ENCODE assay signal across 8 mouse cellular contexts in the genomic region with DNA sequence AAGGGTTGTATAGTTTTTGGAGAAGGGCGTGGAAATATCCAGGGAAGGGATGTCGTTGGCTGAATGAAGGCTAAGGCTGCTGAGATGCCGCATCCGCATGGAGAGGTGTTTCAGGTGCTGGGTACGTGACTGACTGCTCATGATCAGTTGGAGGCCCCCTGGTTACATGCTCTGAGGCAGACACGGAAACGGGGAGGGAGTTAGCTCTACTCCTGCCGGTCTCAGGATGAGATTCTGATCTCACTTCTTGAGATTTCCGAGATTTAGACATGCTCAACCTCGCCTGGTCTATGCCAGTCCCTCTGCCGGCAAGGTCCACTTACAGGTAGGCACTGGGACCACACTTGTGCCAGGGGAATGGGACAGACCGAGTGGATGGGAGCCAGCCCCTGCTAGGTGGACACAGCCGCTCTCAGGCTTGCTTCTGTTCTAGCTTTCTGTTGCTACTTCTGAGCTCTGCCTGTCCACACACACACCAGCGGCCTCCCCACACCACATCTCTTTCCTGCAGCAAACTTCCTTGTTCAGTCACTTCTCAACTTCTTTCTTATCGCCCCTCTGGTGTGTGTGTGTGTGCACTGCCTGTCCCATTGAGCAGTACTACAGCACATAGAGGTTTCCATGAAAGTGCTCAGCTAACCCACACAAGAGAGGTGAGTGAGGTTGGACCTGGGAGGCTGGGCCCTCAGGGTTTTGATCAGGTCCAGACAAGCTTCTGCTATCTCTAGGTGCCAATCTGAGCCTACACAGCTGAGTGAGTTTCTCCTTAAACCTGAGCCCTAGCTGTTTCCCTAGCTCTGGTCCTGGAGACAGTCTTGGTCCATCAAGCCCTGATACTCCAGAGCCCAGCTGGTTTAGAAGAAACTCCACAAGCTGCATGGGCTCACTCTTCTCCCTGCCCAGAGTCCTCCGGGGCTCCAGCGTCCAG. TPM values are rescaled to one million over a fixed set of nuclear protein-coding genes. Genes with fewer than 3 reads are reported as not detected.
DNase-seq lines count a peak whose midpoint lies in the region; ATAC-seq and TF ChIP-seq lines count a peak whose summit lies in the region.

No protein-coding gene starts in this region.

- no peak for TF ChIP-seq CTCF in hindbrain, postnatal 0 days (IDR thresholded peaks at IDR 0.05; ENCODE audit: low read depth)

- no peak for DNase-seq in hindbrain, embryonic 11.5 days (ENCODE audit: low spot score)
- DNase-seq in hindbrain, postnatal 0 days (ENCODE audit: low spot score), result no peak
- DNase-seq in 416B (ENCODE audit: low read depth), result peak; percentile 66
- DNase-seq in embryonic facial prominence, embryonic 11.5 days (ENCODE audit: low spot score), result no peak
- DNase-seq in cerebellum, postnatal 14 days, result no peak
- DNase-seq in left cerebral cortex, adult 18-20 months (ENCODE audit: low spot score in 2 of 2), result no peak
- no peak for DNase-seq in frontal cortex, postnatal 14 days (ENCODE audit: low spot score in 2 of 2)

- no peaks in the 10 kb centered on the region for H3K36me3 ChIP-seq in hindbrain, embryonic 11.5 days (ENCODE audit: control insufficient read depth, insufficient read depth, low read length)
- no peaks in the 10 kb centered on the region for H3K36me3 ChIP-seq in hindbrain, postnatal 0 days (ENCODE audit: insufficient read depth, low read length)
- no peaks in the 10 kb centered on the region; the same call in 1 of the 2 replicates for H3K36me3 ChIP-seq in embryonic facial prominence, embryonic 11.5 days (replicated peaks; ENCODE audit: control insufficient read depth, insufficient read depth, low read depth, low read length)

- no peaks in the 10 kb centered on the region for H3K27me3 ChIP-seq in hindbrain, embryonic 11.5 days (ENCODE audit: control insufficient read depth, insufficient read depth, low read length)
- H3K27me3 ChIP-seq in hindbrain, postnatal 0 days (ENCODE audit: insufficient read depth, low read length), result no peaks in the 10 kb centered on the region
- no peaks in the 10 kb centered on the region for H3K27me3 ChIP-seq in embryonic facial prominence, embryonic 11.5 days (ENCODE audit: control insufficient read depth, insufficient read depth, low read length)

- WGBS in hindbrain, embryonic 11.5 days, result 82% methylated on average over 17 of the region's 17 CpGs
- 84% methylated on average over 17 of the region's 17 CpGs for WGBS in hindbrain, postnatal 0 days
- 77% methylated on average over 17 of the region's 17 CpGs for WGBS in embryonic facial prominence, embryonic 11.5 days

- no peaks in the 10 kb centered on the region for H3K9me3 ChIP-seq in hindbrain, embryonic 11.5 days (ENCODE audit: control insufficient read depth, low read length)
- no peaks in the 10 kb centered on the region for H3K9me3 ChIP-seq in hindbrain, postnatal 0 days (ENCODE audit: low read length)
- H3K9me3 ChIP-seq in embryonic facial prominence, embryonic 11.5 days (replicated peaks; ENCODE audit: control insufficient read depth, low read length), result no peaks in the 10 kb centered on the region

- H3K9ac ChIP-seq in hindbrain, embryonic 11.5 days (ENCODE audit: low read depth, low read length), result no peak overlapping the region
- no peak overlapping the region for H3K9ac ChIP-seq in hindbrain, postnatal 0 days (replicated peaks; ENCODE audit: low read length)
- no peak overlapping the region; the same call in 1 of the 2 replicates for H3K9ac ChIP-seq in embryonic facial prominence, embryonic 11.5 days (replicated peaks; ENCODE audit: low read length)

- no peak overlapping the region for H3K4me3 ChIP-seq in hindbrain, embryonic 11.5 days (ENCODE audit: low read depth, low read length)
- no peak overlapping the region for H3K4me3 ChIP-seq in hindbrain, postnatal 0 days (ENCODE audit: low read length)
- H3K4me3 ChIP-seq in embryonic facial prominence, embryonic 11.5 days (ENCODE audit: low read depth, low read length), result no peak overlapping the region

- H3K4me1 ChIP-seq in hindbrain, embryonic 11.5 days (replicated peaks; ENCODE audit: control insufficient read depth, insufficient read depth, low read length), result peaks cover 10% of the 10 kb centered on the region
- peaks cover 24% of the 10 kb centered on the region for H3K4me1 ChIP-seq in hindbrain, postnatal 0 days (ENCODE audit: insufficient read depth, low read length)
- peaks cover 10% of the 10 kb centered on the region for H3K4me1 ChIP-seq in embryonic facial prominence, embryonic 11.5 days (ENCODE audit: control insufficient read depth, insufficient read depth, low read length)

- H3K27ac ChIP-seq in hindbrain, embryonic 11.5 days (ENCODE audit: low read depth, low read length), result 0 out of 2 replicates have a peak overlapping the region, but pooled peaks have one; percentile 1
- H3K27ac ChIP-seq in hindbrain, postnatal 0 days, result no peak overlapping the region
- H3K27ac ChIP-seq in embryonic facial prominence, embryonic 11.5 days (replicated peaks; ENCODE audit: low read depth, low read length), result peak overlapping the region; percentile 63; the same call in 1 of the 2 replicates

- no peak overlapping the region for H3K4me2 ChIP-seq in hindbrain, embryonic 11.5 days (replicated peaks; ENCODE audit: low read depth, low read length)
- H3K4me2 ChIP-seq in hindbrain, postnatal 0 days (ENCODE audit: low read depth, low read length), result no peak overlapping the region
- no peak overlapping the region for H3K4me2 ChIP-seq in embryonic facial prominence, embryonic 11.5 days (ENCODE audit: low read depth, low read length)

- peak; percentile 1; the same call in 1 of the 2 replicates for ATAC-seq in hindbrain, embryonic 11.5 days (ENCODE audit: low FRiP score)
- no peak for ATAC-seq in hindbrain, postnatal 0 days
- 0 out of 2 replicates have a peak, but pooled peaks have one; percentile 8 for ATAC-seq in embryonic facial prominence, embryonic 11.5 days (replicated peaks; ENCODE audit: insufficient number of reproducible peaks, low FRiP score, low TSS enrichment, low read depth)
- ATAC-seq in megakaryocyte, adult 5-6 weeks (ENCODE audit: poor library complexity, severe bottlenecking), result peak; percentile 55

RNA-seq across cellular contexts. Expression of gene St6gal1, which starts 44.8 kb away (rescaled TPM):
- polyA plus RNA-seq in hindbrain, embryonic 11.5 days (2014; fragmentation: Nextera tagmentation; extraction: Ambion mirVana), result 32.7 and 34.1 TPM in 2 replicates
- 23.9 and 39.9 TPM in 2 replicates for total RNA-seq in hindbrain, postnatal 0 days (2014; rRNA removed)
- 10.4 and 11.6 TPM in 2 replicates for polyA plus RNA-seq in hindbrain, postnatal 0 days (2015; fragmentation: Nextera tagmentation; extraction: Ambion mirVana)
- polyA plus RNA-seq in embryonic facial prominence, embryonic 11.5 days (2014; fragmentation: Nextera tagmentation; extraction: Ambion mirVana), result 34.9 and 36.6 TPM in 2 replicates
- 2.4 and 2.8 TPM in 2 replicates for total RNA-seq in megakaryocyte, adult 5-6 weeks (2015)
- 2.3 and 3.3 TPM in 2 replicates for total RNA-seq in megakaryocyte, adult 5-6 weeks (2017)
- total RNA-seq in left cerebral cortex, adult 18-20 months (2021), result 10 to 100 TPM; 16.2 to 17.6 TPM
